Mouse (Mus musculus) monocyte, adult 5-6 weeks (primary cell): ENCODE results near the gene Micall1. TPM values are rescaled to one million over a fixed set of nuclear protein-coding genes. Genes with fewer than 3 reads are reported as not detected.

Experiments used
- ATAC-seq: fragments of 153-309, 156-312 bp; replicated peaks from 2 replicates; pipeline ENCODE4 v1.8.0; 2017; ENCODE audit warnings: mild to moderate bottlenecking; ENCODE audit not compliant: low TSS enrichment, insufficient number of reproducible peaks, severe bottlenecking, poor library complexity, low FRiP score
- total RNA-seq: library from RNA; stranded (forward); fragments of 200-1000, 200-491, 200-594 nt; gene quantifications from 3 replicates; pipeline ENCODE4 v1.2.3, GENCODE M21; 2017

Gene Micall1
- total RNA-seq, 1 experiment from 2014 or later = 16.2 TPM

DNA sequence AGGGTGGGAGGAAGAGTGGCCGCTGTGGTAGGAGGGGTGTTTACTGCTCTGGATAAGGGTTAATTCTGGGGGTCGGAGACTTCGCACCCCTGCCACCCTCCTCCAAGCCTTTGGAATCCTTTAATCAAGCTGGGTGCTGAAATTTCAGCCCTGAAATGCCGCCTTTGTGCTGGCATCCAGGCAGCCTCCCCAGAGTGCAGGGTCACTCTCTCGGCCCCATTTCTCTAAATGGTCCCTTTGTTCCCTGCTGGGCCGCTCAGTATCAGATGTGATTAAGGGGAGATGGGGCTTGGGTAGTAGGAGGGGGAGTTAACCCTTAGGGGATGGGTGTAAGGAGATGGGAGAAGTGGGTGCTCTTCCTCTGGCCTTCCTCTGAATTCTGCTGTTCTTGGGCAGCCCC, 44.0 kb downstream of the Micall1 start:
- ATAC-seq = no peak

DNA sequence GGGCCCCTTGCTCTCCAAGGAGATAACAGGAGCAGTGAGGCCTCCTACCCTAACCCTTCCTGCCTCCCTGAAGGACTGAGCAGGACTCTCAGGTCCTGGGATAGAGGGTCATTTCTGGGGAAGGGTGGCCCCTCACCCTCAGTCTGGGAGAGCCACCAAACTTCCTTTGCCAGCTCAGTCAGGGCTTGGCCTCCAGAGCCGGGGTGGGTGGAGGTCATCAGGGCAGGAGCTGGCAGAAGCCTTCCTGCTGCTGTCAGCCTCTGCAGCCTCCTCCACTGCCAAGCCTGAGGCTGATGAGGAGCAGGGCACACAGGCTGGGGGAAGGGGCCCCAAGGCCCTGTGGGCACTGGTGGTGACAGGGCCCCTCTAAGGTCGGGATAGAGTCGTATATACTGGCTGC, 46.9 kb downstream of the Micall1 start:
- no peak for ATAC-seq

DNA sequence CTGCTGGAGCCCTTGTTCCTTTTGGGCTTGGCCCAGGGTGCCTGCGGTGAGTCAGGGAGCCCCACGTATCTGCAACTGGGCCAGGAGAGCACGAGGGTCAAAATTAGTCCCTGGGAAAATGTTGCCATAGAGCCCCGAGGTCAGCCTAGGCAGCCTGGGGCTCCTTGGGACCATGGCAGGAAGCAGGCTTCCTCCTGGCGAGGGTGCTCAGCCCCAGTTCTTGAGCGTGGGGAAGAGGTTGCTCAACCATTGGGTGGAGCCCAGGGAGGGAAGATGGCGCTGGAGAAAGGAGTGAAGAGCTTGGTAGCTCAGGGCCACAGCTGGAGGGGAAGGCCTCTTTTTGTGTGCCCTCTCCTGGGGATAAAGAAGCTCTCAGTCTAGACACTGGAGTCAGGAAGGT, 53.6 kb downstream of the Micall1 start:
- ATAC-seq = no peak

DNA sequence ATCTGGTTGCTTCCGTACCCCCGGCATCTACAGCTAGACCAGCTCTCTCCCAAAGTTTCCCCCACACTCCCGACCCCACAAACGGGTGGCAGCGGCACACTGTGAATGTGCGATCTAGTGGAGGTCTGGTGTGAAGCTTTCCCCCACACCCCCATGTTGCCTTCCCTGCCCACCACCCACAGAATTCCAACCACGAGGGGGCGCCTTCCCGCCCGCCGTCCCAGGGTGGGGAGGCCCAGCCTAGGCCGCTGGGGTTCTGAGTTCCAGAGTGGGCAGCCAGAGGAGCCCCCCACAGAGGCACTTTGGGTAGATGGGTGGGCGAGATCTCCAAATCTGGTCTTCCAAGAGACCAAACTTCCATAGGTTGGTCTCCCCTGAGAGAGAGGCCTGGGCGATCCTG, 54.1 kb downstream of the Micall1 start:
- ATAC-seq = no peak

DNA sequence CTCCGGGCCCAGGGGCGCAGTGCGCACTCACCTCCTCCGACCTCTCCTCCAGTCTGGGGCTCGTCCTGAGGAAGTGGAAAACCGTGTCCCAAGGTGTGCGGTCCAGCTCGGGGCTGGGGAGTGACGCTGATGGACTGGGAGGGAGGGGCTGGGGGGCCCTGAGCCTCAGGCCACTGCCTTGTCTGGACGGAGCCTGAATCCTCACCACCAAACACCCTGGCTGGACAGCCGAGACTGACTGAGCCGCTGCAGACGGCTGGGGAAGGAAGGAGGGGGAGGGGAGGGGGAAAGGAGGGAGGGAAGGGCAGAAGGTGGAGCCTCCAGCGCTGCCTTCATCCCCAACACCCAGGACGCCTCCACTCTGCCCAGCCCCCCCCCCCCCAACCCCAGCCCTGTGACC, 55.6 kb downstream of the Micall1 start:
- ATAC-seq = no peak

DNA sequence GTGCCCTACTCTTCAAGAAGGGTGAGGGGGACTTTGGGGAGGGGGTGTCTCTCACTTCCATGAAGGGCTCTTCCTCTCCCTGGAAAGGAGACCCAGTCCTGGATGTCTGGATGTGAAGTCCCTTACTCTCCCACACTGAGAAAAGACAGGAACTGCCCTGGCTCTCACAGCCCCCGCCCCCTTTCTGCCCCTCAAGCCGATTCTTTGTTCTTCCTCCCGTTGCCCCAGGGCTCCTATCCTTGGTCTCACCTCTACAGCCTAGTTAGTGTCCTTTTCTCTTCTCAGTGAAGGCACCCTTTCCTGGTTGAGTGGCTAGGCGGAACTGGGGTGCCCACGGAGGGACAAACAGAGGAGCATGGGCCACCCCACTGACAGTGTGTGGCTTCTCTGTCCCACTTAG, 56.4 kb downstream of the Micall1 start, which contains the start of gene Sox10:
Gene Sox10 (minus strand): TSS at position 101 of the 400 bp plus-strand sequence.
- ATAC-seq = no peak

DNA sequence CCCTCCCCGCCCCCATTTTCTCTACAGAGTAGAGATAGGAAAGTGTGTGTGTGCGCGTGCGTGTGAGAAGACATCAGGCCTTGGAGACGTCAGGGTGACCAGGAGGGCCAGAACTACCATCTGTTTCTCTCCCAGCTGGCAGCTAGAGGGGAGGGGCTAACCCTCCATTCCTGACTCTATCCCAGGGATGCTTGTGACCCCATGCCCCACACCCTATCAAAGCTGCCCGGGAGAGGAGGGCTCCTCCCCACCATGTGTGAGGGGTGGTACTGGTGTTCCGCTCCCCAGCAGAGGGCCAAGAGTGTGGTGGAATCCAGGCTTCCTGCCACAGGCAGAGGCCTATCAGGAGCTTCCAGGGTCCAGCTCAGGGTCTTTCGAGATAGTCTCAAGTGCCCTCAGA, 58.0 kb downstream of the Micall1 start:
- ATAC-seq = no peak

DNA sequence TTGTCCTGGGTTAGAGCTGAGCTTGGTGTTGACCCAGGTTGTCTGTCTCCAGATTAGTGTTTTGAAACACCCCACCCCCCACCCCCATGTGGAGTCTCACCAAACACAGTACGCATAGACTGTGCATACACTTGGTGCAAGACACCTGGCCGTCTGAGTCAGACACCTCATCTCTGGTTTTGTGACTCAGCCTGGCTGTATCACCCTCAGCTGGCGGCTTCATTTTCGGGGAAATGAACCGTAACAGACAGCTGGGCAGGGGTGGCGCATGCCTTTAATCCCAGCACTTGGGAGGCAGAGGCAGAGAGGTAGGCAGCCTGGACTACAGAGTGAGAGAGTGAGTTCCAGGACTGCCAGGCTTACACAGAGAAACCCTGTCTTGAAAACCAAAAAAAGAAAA, 68.2 kb downstream of the Micall1 start:
- ATAC-seq = no peak

DNA sequence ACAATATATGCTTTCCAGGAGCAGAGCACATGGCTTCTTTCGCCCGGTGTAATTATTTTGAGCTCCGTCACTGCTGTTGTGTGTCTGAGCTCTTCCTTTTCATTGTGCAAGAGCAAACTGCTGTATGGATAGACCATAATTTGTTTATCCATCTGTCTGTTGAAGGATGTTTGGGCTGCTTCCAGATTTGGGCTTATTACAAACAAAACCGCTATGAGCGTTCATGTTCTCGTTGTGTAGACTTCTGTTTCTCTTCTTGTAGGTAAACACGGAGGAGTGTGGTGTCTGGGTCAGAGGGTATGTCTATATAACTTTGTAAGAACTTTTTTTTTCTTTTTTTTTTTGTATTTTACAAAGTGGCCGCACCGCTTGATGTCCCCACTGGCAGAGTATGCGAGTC, 76.5 kb downstream of the Micall1 start:
- ATAC-seq = no peak

Other genes with a start within 250 kb of the Micall1 start
- gene Gga1, start 231.7 kb upstream of the Micall1 start, total RNA-seq = 18.3 to 37.9 TPM (median 20.8 TPM) in 3 replicates
- 1.7 to 3.9 TPM (median 1.9 TPM) in 3 replicates for gene Gm49510, start 209.2 kb upstream of the Micall1 start, total RNA-seq
- gene Sh3bp1, start 209.1 kb upstream of the Micall1 start, total RNA-seq = 18.5 to 41.3 TPM (median 19.2 TPM) in 3 replicates
- 1.1 to 3.5 TPM in 2 of 3 replicates, not detected in the other for gene Pdxp, start 195.0 kb upstream of the Micall1 start, total RNA-seq
- gene Lgals1, start 182.2 kb upstream of the Micall1 start, total RNA-seq = 404 to 1,073 TPM (median 510 TPM) in 3 replicates
- 8.3 to 18.0 TPM (median 11.6 TPM) in 3 replicates for gene Nol12, start 174.0 kb upstream of the Micall1 start, total RNA-seq
- 21.8 to 39.7 TPM (median 29.5 TPM) in 3 replicates for gene Triobp, start 161.2 kb upstream of the Micall1 start, total RNA-seq
- 27.7 to 41.5 TPM (median 37.9 TPM) in 3 replicates for gene H1f0, start 80.4 kb upstream of the Micall1 start, total RNA-seq
- not detected in 3 replicates for gene Galr3, start 67.0 kb upstream of the Micall1 start, total RNA-seq
- 8.1 to 17.1 TPM (median 13.3 TPM) in 3 replicates for gene Ankrd54, start 46.0 kb upstream of the Micall1 start, total RNA-seq
- gene Eif3l, start 33.7 kb upstream of the Micall1 start, total RNA-seq = 102 to 117 TPM (median 113 TPM) in 3 replicates
- gene Polr2f, start 32.1 kb downstream of the Micall1 start, total RNA-seq = 26.5 to 98.4 TPM (median 53.0 TPM) in 3 replicates
- gene 1700088E04Rik, start 32.4 kb downstream of the Micall1 start, total RNA-seq = not detected in 3 replicates
- gene Sox10, start 56.3 kb downstream of the Micall1 start, total RNA-seq = not detected in 3 replicates
- gene Pick1, start 120.3 kb downstream of the Micall1 start, total RNA-seq = 7.2 to 13.7 TPM (median 8.1 TPM) in 3 replicates
- not detected in 3 replicates for gene Gm49486, start 120.5 kb downstream of the Micall1 start, total RNA-seq
- gene Slc16a8, start 145.9 kb downstream of the Micall1 start, total RNA-seq = not detected in 3 replicates
- 0.57 TPM in 1 of 3 replicates, not detected in the others for gene Baiap2l2, start 176.6 kb downstream of the Micall1 start, total RNA-seq
- 1.1 to 5.4 TPM (median 3.4 TPM) in 3 replicates for gene Pla2g6, start 219.5 kb downstream of the Micall1 start, total RNA-seq
- 9.8 to 14.5 TPM (median 10.4 TPM) in 3 replicates for gene Maff, start 237.7 kb downstream of the Micall1 start, total RNA-seq